Mouse (Mus musculus) heart, embryonic 15.5 days (tissue): ENCODE data around the gene Fyb. TPM values are rescaled to one million over a fixed set of nuclear protein-coding genes. Genes with fewer than 3 reads are reported as not detected.

ENCODE experiments used
- ATAC-seq: fragments of 200-750 bp; cut with Nextera tagmentation; replicated peaks from 2 replicates; pipeline ENCODE4 v1.8.0; 2017; ENCODE audit warnings: low read depth, moderate TSS enrichment; ENCODE audit not compliant: insufficient number of reproducible peaks, insufficient read depth, low FRiP score
- H3K27ac ChIP-seq: fragments of 300-500 bp; sonication (generic); 2 replicates; pipeline ENCODE4 v1.5.1; 2015; ENCODE audit warnings: mild to moderate bottlenecking, inconsistent platforms
- H3K27me3 ChIP-seq: fragments of 300-500 bp; sonication (generic); 2 replicates; pipeline ENCODE4 v1.6.1; 2015; ENCODE audit warnings: inconsistent platforms
- H3K36me3 ChIP-seq: fragments of 300-500 bp; sonication (generic); 2 replicates; pipeline ENCODE4 v1.6.1; 2015; ENCODE audit warnings: mild to moderate bottlenecking, inconsistent platforms
- H3K4me1 ChIP-seq: fragments of 300-500 bp; sonication (generic); replicated peaks from 2 replicates; pipeline ENCODE4 v1.6.1; 2015; ENCODE audit warnings: inconsistent platforms
- H3K4me2 ChIP-seq: fragments of 300-500 bp; sonication (generic); 2 replicates; pipeline ENCODE4 v1.6.1; 2015; ENCODE audit warnings: inconsistent platforms, mild to moderate bottlenecking, moderate library complexity
- H3K4me3 ChIP-seq: fragments of 300-500 bp; sonication (generic); 2 replicates; pipeline ENCODE4 v1.5.1; 2015; ENCODE audit warnings: mild to moderate bottlenecking, inconsistent platforms
- H3K9ac ChIP-seq: fragments of 300-500 bp; sonication (generic); 2 replicates; pipeline ENCODE4 v1.6.1; 2015; ENCODE audit warnings: mild to moderate bottlenecking, inconsistent platforms
- H3K9me3 ChIP-seq: fragments of 300-500 bp; sonication (generic); replicated peaks from 2 replicates; pipeline ENCODE4 v1.6.1; 2016; ENCODE audit warnings: inconsistent platforms
- WGBS: fragments of 180-500 bp; shearing (Covaris S2); methylation state at CpG from one replicate; pipeline ENCODE4 v1.1.7; 2015; ENCODE audit warnings: mixed read lengths; 5-methylcytosine and 5-hydroxymethylcytosine counted together
- polyA plus RNA-seq: library from polyadenylated mRNA; unstranded; fragments of >200 nt; fragmentation: Nextera tagmentation; extraction: Ambion mirVana; gene quantifications from 2 replicates; pipeline ENCODE4 v1.2.1, GENCODE M21; 2015

The Fyb gene
- polyA plus RNA-seq, 1 experiment from 2014 or later, result 5.3 TPM

DNA sequence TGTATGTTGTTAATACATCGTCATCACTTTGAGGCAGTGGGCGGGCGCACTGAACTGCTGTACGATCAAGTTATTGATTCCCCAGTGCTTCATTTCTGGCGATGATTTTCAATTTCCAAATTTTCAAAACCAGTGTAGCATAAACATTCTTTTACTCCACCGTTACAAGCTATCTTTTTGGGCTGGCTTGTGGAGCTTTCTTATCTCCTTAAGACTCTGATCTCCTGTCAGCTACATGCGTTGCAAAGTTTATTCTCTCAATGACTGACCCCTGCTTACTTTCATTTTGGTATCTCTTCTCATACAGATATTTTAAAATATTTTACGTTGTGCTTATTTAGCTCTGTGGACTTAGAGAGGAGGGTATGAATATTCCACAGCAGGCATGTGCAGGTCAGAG lies 11.9 kb downstream of the Fyb start:
- Histone ChIP-seq H3K36me3 (no peaks in the 10 kb centered on the region), H3K27me3 (no peaks in the 10 kb centered on the region), H3K4me2 (no peak overlapping the region), H3K4me1 (no peaks in the 10 kb centered on the region), H3K9me3 (no peaks in the 10 kb centered on the region), H3K4me3 (no peak overlapping the region), H3K27ac (no peak overlapping the region), H3K9ac (no peak overlapping the region)
- 63% methylated on average over 8 of the region's 8 CpGs for WGBS
- no peak for ATAC-seq

DNA sequence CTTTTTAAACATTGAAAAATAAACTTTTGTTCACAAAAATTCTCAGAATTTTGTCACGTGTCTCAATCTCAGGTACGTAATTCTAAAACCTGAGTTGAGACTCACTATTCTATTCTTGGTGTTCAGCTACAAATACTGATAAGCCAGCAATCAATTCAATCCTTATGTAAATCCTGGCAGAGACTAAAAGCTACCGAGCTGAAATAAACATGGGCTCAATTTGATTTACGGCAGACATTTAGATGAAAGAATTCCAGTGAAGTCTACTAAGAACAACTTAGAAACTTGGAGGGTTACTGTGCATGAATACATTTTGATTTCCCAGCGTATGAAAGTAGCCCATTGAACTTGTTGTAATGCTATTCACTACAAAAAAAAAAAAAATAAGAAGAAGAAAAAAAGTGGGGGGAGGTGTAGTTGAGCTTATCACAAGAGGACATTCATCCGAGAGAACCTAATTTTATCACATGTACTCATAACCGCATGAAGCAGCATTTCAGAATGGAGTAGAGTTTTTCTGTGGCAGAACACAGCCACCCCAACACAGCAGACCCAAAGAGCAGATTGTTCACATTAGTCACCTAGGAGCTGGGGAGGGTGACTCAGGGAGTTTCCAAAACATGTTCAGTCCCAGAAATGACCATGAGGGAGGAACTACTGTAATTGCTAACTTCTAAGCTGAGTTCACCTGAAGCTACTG lies 17.1 kb downstream of the Fyb start:
- Histone ChIP-seq H3K4me2 (no peak overlapping the region), H3K4me3 (no peak overlapping the region), H3K4me1 (peaks cover 3% of the 10 kb centered on the region; the same call in 1 of the 2 replicates), H3K27me3 (no peaks in the 10 kb centered on the region), H3K9ac (no peak overlapping the region), H3K27ac (no peak overlapping the region), H3K36me3 (no peaks in the 10 kb centered on the region), H3K9me3 (no peaks in the 10 kb centered on the region)
- WGBS, result 51% methylated on average over 7 of the region's 7 CpGs
- ATAC-seq, result no peak

DNA sequence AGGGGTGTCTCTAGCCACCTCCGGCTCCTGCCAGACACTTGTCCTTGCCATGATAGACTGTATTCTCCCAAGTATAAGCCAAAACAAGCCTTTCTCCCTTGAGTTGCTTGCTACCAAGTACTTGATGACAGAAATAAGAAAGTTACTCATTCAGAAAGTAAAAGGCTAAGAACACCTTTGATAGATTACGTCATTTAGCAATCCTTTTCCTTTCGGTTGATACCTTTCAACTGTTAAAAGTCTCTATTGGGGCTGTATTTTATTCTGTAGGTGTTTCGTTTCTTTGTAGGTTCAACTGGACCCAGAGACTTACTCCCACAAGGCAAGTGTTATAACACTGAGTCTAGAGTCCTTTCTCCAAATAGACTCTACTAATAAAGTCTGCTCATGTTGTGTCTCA lies 26.3 kb downstream of the Fyb start:
- Histone ChIP-seq H3K9ac (no peak overlapping the region), H3K4me1 (no peaks in the 10 kb centered on the region), H3K36me3 (no peaks in the 10 kb centered on the region), H3K4me2 (no peak overlapping the region), H3K27me3 (no peaks in the 10 kb centered on the region), H3K4me3 (no peak overlapping the region), H3K27ac (no peak overlapping the region), H3K9me3 (no peaks in the 10 kb centered on the region)
- 84% methylated on average over 4 of the region's 4 CpGs for WGBS
- ATAC-seq, result no peak

DNA sequence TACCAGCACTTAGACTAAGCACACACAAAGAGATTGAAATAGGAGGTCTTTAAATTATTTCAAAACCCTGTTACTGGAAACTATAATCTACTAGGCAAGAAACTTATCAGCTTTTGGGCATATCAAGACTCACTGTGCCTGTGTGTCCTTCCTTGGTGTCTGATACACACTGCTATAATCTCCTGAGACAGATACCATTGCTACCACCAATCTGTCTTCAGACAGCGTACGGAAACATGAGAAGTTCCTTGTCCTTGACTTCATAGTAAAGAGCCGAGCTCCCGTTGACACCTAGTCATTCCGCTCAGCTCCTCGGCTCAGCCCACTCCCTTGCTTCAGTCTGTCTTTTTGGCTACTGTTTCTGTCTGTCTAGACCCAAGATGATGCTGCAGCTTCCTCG lies 29.2 kb downstream of the Fyb start:
- 65% methylated on average over 7 of the region's 7 CpGs for WGBS
- no peaks in the 10 kb centered on the region for H3K9me3 ChIP-seq
- no peak overlapping the region for H3K9ac ChIP-seq
- H3K4me3 ChIP-seq, result no peak overlapping the region
- ATAC-seq, result no peak
- no peak overlapping the region for H3K27ac ChIP-seq
- H3K36me3 ChIP-seq, result no peaks in the 10 kb centered on the region
- H3K4me1 ChIP-seq, result no peaks in the 10 kb centered on the region
- H3K4me2 ChIP-seq, result no peak overlapping the region
- H3K27me3 ChIP-seq, result no peaks in the 10 kb centered on the region

DNA sequence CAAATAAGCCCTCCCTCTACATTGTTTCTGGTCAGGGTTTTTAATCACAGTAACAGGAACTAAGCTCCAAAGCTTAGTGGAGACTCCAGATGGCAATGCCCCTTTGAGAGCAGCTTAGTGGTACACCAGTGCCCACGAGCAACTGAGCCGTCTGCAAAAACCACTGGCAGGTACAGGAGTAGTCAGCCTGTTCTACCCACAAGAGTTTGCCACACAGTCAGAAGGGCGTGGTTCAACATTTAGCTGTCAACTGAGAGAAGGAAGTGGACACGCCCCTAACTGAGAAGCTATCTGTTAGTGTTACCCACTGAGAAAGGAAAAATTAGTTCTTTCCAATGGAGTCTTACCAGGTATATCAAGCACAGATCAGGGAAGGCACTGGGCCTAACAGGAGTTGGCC lies 32.1 kb downstream of the Fyb start:
- Histone ChIP-seq H3K4me3 (no peak overlapping the region), H3K4me1 (no peaks in the 10 kb centered on the region), H3K4me2 (no peak overlapping the region), H3K27me3 (no peaks in the 10 kb centered on the region), H3K9ac (no peak overlapping the region), H3K36me3 (no peaks in the 10 kb centered on the region), H3K27ac (no peak overlapping the region), H3K9me3 (no peaks in the 10 kb centered on the region)
- ATAC-seq, result no peak
- WGBS, result 70% methylated on average over 4 of the region's 4 CpGs

DNA sequence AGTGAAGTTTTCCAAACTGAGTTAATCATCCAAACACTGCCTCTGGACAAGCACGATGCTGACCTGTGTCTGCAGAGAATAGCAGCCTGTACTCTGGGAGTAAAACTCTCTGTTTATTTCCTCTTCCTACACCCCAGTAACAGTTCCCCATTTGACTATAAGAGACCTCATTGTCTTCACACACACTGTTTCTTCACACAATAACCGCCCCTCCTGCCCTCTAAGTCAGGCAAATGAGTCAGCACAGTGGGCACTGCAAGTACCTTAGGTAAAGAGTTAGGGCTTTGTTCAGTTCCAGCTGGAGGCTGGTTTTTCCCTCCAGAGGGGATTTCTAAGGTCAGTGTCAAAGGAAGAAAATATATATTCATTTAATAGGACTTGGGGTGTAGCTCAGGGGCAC lies 32.9 kb downstream of the Fyb start:
- no peaks in the 10 kb centered on the region for H3K9me3 ChIP-seq
- H3K27me3 ChIP-seq, result no peaks in the 10 kb centered on the region
- 64% methylated on average over 2 of the region's 2 CpGs for WGBS
- no peaks in the 10 kb centered on the region for H3K4me1 ChIP-seq
- H3K27ac ChIP-seq, result no peak overlapping the region
- H3K36me3 ChIP-seq, result no peaks in the 10 kb centered on the region
- no peak overlapping the region for H3K4me2 ChIP-seq
- no peak overlapping the region for H3K9ac ChIP-seq
- no peak overlapping the region for H3K4me3 ChIP-seq
- no peak for ATAC-seq

DNA sequence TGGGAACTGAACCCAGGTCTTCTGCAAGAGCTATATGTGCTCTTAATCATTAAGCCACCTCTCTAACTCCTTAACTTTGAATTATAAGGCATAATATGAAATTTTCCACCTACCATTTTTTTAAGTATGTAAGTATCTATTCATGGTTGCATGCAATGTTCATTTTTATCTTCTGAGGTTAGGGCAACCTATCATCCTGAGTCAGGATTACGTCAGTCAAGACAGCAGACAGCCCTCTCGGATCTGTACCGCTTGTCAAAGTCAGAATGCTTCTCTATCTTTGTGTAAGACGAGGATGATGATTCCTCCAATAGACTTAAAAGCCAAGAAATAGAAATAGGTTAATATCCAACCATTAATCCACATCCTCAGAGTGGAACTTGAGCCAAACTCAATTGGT lies 33.6 kb downstream of the Fyb start:
- Histone ChIP-seq H3K4me3 (no peak overlapping the region), H3K27ac (no peak overlapping the region), H3K9ac (no peak overlapping the region), H3K36me3 (no peaks in the 10 kb centered on the region), H3K4me2 (no peak overlapping the region), H3K9me3 (no peaks in the 10 kb centered on the region), H3K27me3 (no peaks in the 10 kb centered on the region), H3K4me1 (no peaks in the 10 kb centered on the region)
- ATAC-seq, result no peak
- WGBS, result 84% methylated on average over 4 of the region's 4 CpGs

DNA sequence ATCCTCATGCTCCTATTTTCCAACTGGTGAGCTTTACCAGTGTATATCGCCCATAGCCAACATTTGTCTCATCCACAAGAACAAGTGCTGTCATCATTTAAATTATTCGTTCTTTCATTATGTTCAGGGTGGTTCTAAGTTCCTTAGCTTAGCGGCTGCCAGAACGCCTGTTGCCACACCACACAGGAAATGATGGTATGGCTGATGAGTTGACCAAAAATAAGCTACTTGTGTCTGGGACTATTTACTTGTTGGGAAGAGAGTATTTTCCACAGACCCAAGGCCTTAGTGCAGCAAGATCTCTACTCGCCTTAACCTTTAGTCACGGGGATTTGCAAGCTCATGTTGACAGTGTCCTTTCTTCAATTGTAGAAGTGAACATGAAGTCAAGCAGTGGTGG lies 34.3 kb downstream of the Fyb start:
- Histone ChIP-seq H3K9me3 (no peaks in the 10 kb centered on the region), H3K36me3 (no peaks in the 10 kb centered on the region), H3K4me3 (no peak overlapping the region), H3K4me2 (no peak overlapping the region), H3K27ac (no peak overlapping the region), H3K4me1 (no peaks in the 10 kb centered on the region), H3K27me3 (no peaks in the 10 kb centered on the region), H3K9ac (no peak overlapping the region)
- 80% methylated on average over 6 of the region's 6 CpGs for WGBS
- ATAC-seq, result no peak

DNA sequence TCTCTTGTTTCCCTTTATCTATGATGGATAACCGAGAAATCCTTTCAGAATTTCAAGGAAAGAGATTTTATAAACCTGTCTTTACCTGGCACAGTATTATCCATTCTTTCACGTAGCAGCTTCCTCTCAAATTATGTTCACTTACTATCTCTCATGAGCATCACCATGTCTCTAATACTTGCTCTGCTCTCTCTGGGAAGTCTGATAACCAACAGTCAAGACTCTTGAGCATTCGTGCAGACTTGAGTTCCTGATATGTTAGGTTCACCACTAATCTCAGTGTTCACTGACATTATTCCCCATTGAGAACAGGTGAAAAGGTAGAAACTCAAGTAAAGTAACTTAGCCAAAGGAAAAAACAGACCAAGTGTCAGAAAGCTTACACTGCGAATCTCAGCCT lies 34.9 kb downstream of the Fyb start:
- Histone ChIP-seq H3K4me2 (no peak overlapping the region), H3K9me3 (no peaks in the 10 kb centered on the region), H3K4me3 (no peak overlapping the region), H3K36me3 (no peaks in the 10 kb centered on the region), H3K4me1 (no peaks in the 10 kb centered on the region), H3K27me3 (no peaks in the 10 kb centered on the region), H3K27ac (no peak overlapping the region), H3K9ac (no peak overlapping the region)
- ATAC-seq, result no peak
- 74% methylated on average over 4 of the region's 4 CpGs for WGBS

DNA sequence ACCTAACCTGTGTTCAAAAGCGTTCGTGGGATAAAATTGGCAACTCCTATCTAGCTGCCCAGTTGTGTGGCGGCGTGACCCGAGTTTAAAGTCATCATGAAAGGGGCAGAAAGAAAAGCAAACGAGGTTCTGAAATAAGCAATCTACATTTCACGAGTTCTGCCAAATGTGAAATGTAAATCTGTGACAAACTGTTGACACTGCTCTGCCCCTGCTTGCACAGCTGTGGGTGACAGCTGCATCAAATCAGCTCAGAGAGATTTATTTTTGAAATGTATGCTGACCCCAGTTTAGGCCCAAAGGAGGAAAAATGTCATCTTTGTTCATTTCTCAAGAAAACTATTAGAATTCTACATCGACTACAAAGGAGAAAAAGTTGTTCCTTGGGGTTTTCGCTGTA lies 36.5 kb downstream of the Fyb start:
- no peak overlapping the region for H3K9ac ChIP-seq
- no peaks in the 10 kb centered on the region for H3K9me3 ChIP-seq
- H3K4me2 ChIP-seq, result no peak overlapping the region
- WGBS, result 48% methylated on average over 9 of the region's 9 CpGs
- no peak for ATAC-seq
- H3K27ac ChIP-seq, result no peak overlapping the region
- no peak overlapping the region for H3K4me3 ChIP-seq
- no peaks in the 10 kb centered on the region for H3K27me3 ChIP-seq
- H3K36me3 ChIP-seq, result no peaks in the 10 kb centered on the region
- no peaks in the 10 kb centered on the region for H3K4me1 ChIP-seq

DNA sequence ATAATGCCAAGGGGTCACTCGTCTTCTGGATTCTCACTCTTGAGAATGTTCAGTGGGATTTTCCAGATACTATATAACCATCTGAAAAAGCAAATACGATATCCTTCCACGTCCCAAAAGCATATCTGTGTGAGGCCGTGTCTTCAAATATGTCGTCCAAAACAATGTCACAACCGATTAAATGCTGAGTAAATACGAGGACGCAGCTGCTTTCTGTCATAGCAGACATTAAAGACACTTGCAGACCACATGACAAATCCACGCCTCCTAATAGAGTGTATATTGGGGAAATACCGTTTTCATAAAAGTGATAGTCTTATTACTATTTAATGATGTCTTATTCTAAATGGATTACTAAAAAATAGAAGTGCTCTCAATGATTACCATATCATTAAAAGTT lies 38.0 kb downstream of the Fyb start:
- Histone ChIP-seq H3K9me3 (no peaks in the 10 kb centered on the region), H3K27me3 (no peaks in the 10 kb centered on the region), H3K4me2 (no peak overlapping the region), H3K27ac (no peak overlapping the region), H3K36me3 (no peaks in the 10 kb centered on the region), H3K4me3 (no peak overlapping the region), H3K4me1 (0 out of 2 replicates have a peak, but pooled peaks cover 4% of the 10 kb centered on the region), H3K9ac (no peak overlapping the region)
- 69% methylated on average over 10 of the region's 10 CpGs for WGBS
- ATAC-seq, result no peak

DNA sequence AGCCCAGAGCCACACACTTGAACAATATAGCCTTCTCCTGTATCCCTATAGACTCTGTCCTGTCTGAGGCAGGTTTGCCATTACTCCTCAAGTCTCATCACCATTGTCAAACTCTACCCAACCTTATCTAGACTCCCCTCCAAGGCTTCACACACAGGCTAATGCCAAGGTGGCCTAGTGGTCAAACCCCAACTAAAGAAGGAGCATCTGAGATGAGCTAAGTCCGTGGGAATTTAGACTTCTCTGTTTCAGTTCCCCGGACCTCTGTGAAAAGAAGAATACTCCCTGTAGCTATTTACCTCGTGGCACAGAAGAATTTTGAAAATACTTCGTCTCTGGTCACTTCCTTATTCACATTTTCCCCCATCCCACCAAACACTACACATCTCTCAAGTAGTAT lies 39.5 kb downstream of the Fyb start:
- Histone ChIP-seq H3K9ac (no peak overlapping the region), H3K36me3 (no peaks in the 10 kb centered on the region), H3K9me3 (no peaks in the 10 kb centered on the region), H3K4me2 (no peak overlapping the region), H3K27ac (no peak overlapping the region), H3K4me3 (no peak overlapping the region), H3K27me3 (no peaks in the 10 kb centered on the region), H3K4me1 (0 out of 2 replicates have a peak, but pooled peaks cover 7% of the 10 kb centered on the region)
- 79% methylated on average over 4 of the region's 4 CpGs for WGBS
- ATAC-seq, result no peak
